Mouse (Mus musculus): Measurements from ENCODE around the gene Trpm2.

GRCm38 (mm10) chr10:77921009-77921408 is 49.4 kb downstream of the Trpm2 start:
- TF ChIP-seq CTCF (conservative IDR thresholded peaks at IDR 0.05; ENCODE audit: insufficient read depth, insufficient read length, low read depth, low read length): no peak
- no peak for TF ChIP-seq POLR2A (IDR thresholded peaks at IDR 0.05; ENCODE audit: low read depth, low read length)
